Mouse (Mus musculus): ENCODE data around the gene Chkb. TPM values are rescaled to one million over a fixed set of nuclear protein-coding genes. Genes with fewer than 3 reads are reported as not detected.

Chkb gene
- total RNA-seq, 2 experiments from 2014 or later, result 35.4 to 39.7 TPM

Other genes starting within 250 kb of the Chkb start
- 10 to 100 TPM; 43.4 to 44.9 TPM for gene Plxnb2, start 249.1 kb downstream of the Chkb start, total RNA-seq (2021)
- 10 to 100 TPM; 44.8 to 47.0 TPM for gene Dennd6b, start 233.4 kb downstream of the Chkb start, total RNA-seq (2021)
- 100 to 1,000 TPM; 148 to 149 TPM for gene Ppp6r2, start 218.4 kb downstream of the Chkb start, total RNA-seq (2021)
- 100 to 1,000 TPM; 205 to 212 TPM for gene Sbf1, start 114.6 kb downstream of the Chkb start, total RNA-seq (2021)
- gene Adm2, start 107.2 kb downstream of the Chkb start, total RNA-seq (2021), result not detected
- gene Miox, start 95.5 kb downstream of the Chkb start, total RNA-seq (2021), result not detected
- 10 to 100 TPM; 21.0 to 21.8 TPM for gene Lmf2, start 74.2 kb downstream of the Chkb start, total RNA-seq (2021)
- gene Ncaph2, start 74.2 kb downstream of the Chkb start, total RNA-seq (2021), result 10 to 100 TPM; 96.1 to 97.4 TPM
- 10 to 100 TPM; 25.3 to 26.8 TPM for gene Sco2, start 56.1 kb downstream of the Chkb start, total RNA-seq (2021)
- 1 to 10 TPM; 1.3 to 1.6 TPM for gene Tymp, start 52.9 kb downstream of the Chkb start, total RNA-seq (2021)
- gene Odf3b, start 50.6 kb downstream of the Chkb start, total RNA-seq (2021), result under 1 TPM; 0.57 to 0.80 TPM
- under 1 TPM; 0.30 to 0.34 TPM for gene Klhdc7b, start 45.0 kb downstream of the Chkb start, total RNA-seq (2021)
- under 1 TPM in 1 of 2 experiments, not detected in 1; 0.87 TPM for gene Syce3, start 19.4 kb downstream of the Chkb start, total RNA-seq (2021)
- 1 to 10 TPM; 1.3 to 1.6 TPM for gene Cpt1b, start 4.0 kb downstream of the Chkb start, total RNA-seq (2021)
- gene C730034F03Rik, start 319 bp downstream of the Chkb start, total RNA-seq (2021), result 1 to 10 TPM; 1.9 to 2.1 TPM
- gene Gm44502, start 212 bp downstream of the Chkb start, total RNA-seq (2021), result under 1 TPM in 1 of 2 experiments, not detected in 1; 0.80 TPM
- 100 to 1,000 TPM; 201 to 242 TPM for gene Mapk8ip2, start 24.0 kb upstream of the Chkb start, total RNA-seq (2021)
- gene Arsa, start 47.5 kb upstream of the Chkb start, total RNA-seq (2021), result 10 to 100 TPM; 30.4 to 32.5 TPM
- 100 to 1,000 TPM; 210 to 243 TPM for gene Shank3, start 69.7 kb upstream of the Chkb start, total RNA-seq (2021)
- 1 to 10 TPM; 1.1 to 1.5 TPM for gene Acr, start 138.4 kb upstream of the Chkb start, total RNA-seq (2021)
- 10 to 100 TPM; 36.9 to 37.1 TPM for gene Rabl2, start 162.0 kb upstream of the Chkb start, total RNA-seq (2021)